Mouse (Mus musculus): Measurements from ENCODE around the gene Maml3.

- no peak for TF ChIP-seq CTCF (IDR thresholded peaks at IDR 0.05; ENCODE audit: low read depth, low read length)
- no peak for TF ChIP-seq POLR2A (IDR thresholded peaks at IDR 0.05; ENCODE audit: borderline replicate concordance, low read depth, low read length)
Measured at GRCm38 (mm10) chr3:51739835-51740112, 365.1 kb downstream of the Maml3 start.
